Mouse (Mus musculus) ES-E14 (cell line): ENCODE measurements around the gene Tnfsf10. TPM values are rescaled to one million over a fixed set of nuclear protein-coding genes. Genes with fewer than 3 reads are reported as not detected.

Source experiments
- DNase-seq: peaks from one replicate; pipeline ENCODE4 v3.0.0-alpha.2; 2013; ENCODE audit warnings: low read depth, low spot score
- H3K27ac ChIP-seq: 2 replicates; pipeline ENCODE4 v1.5.1; 2012; ENCODE audit warnings: low read depth, mild to moderate bottlenecking, low read length, moderate library complexity, mixed read lengths; ENCODE audit not compliant: poor library complexity, insufficient read depth, severe bottlenecking
- H3K36me3 ChIP-seq: 2 replicates; pipeline ENCODE4 v1.6.1; 2012; ENCODE audit warnings: mild to moderate bottlenecking, low read length, moderate library complexity, mixed read lengths; ENCODE audit not compliant: control insufficient read depth, poor library complexity, insufficient read depth, severe bottlenecking
- H3K4me1 ChIP-seq, 2 experiments: fragments of 150-350 bp in 1 of 2; sonication (generic) in 1 of 2; 2 replicates each; pipeline ENCODE4 v1.6.1; 2012; ENCODE audit warnings: low read length in 2 of 2, mild to moderate bottlenecking in 1 of 2, mixed read lengths in 1 of 2; ENCODE audit not compliant: control insufficient read depth in 2 of 2, insufficient read depth in 2 of 2, poor library complexity in 1 of 2
- H3K4me3 ChIP-seq, 2 experiments: fragments of 150-350 bp in 1 of 2; sonication (generic) in 1 of 2; 2 replicates each; pipeline ENCODE4 v1.5.1; 2012; ENCODE audit warnings: low read length in 2 of 2, low read depth in 1 of 2, mild to moderate bottlenecking in 1 of 2, mixed read lengths in 1 of 2; ENCODE audit not compliant: insufficient read depth in 1 of 2, poor library complexity in 1 of 2, severe bottlenecking in 1 of 2
- H3K9ac ChIP-seq: 2 replicates; pipeline ENCODE4 v1.6.1; 2012; ENCODE audit warnings: low read depth, mild to moderate bottlenecking, low read length, mixed read lengths; ENCODE audit not compliant: poor library complexity, insufficient read depth, severe bottlenecking
- H3K9me3 ChIP-seq: fragments of 150-350 bp; sonication (generic); 2 replicates; pipeline ENCODE4 v1.6.1; 2012; ENCODE audit warnings: low read depth, mild to moderate bottlenecking, low read length; ENCODE audit not compliant: control insufficient read depth, insufficient read depth
- CHD2 ChIP-seq: IDR thresholded peaks from 2 replicates; pipeline ENCODE4 v1.6.1; 2014; ENCODE audit warnings: mild to moderate bottlenecking, low read depth, low read length, inconsistent platforms
- HCFC1 ChIP-seq: IDR thresholded peaks from 2 replicates; pipeline ENCODE4 v1.6.1; 2012; ENCODE audit warnings: low read length, inconsistent platforms, borderline replicate concordance; ENCODE audit not compliant: insufficient read depth
- MAFK ChIP-seq: IDR thresholded peaks from 2 replicates; pipeline ENCODE4 v1.6.1; 2014; ENCODE audit warnings: mild to moderate bottlenecking, low read depth, low read length, inconsistent platforms; ENCODE audit not compliant: insufficient read depth
- ZC3H11A ChIP-seq: IDR thresholded peaks from 2 replicates; pipeline ENCODE4 v1.6.1; 2012; ENCODE audit warnings: low read depth, mild to moderate bottlenecking, inconsistent platforms, low read length, borderline replicate concordance
- ZNF384 ChIP-seq: IDR thresholded peaks from 2 replicates; pipeline ENCODE4 v1.6.1; 2012; ENCODE audit warnings: low read depth, low read length, inconsistent platforms
- in situ Hi-C, 2 experiments: fragments of 600-800 bp; cut with MboI; formaldehyde crosslinking; loops; one replicate each; pipeline ENCODE4 v1.15.1; 2025; ENCODE audit warnings: low sequenced_read_pairs in 2 of 2, inconsistent platforms in 1 of 2; ENCODE audit not compliant: unreplicated experiment in 2 of 2
- total RNA-seq: library from RNA; depleted of rRNA; stranded (reverse); fragments of 300-350 nt; gene quantifications from 2 replicates; pipeline ENCODE4 v1.2.3, GENCODE M21; 2012

Gene Tnfsf10
- total RNA-seq, 1 experiment, result not detected

DNA sequence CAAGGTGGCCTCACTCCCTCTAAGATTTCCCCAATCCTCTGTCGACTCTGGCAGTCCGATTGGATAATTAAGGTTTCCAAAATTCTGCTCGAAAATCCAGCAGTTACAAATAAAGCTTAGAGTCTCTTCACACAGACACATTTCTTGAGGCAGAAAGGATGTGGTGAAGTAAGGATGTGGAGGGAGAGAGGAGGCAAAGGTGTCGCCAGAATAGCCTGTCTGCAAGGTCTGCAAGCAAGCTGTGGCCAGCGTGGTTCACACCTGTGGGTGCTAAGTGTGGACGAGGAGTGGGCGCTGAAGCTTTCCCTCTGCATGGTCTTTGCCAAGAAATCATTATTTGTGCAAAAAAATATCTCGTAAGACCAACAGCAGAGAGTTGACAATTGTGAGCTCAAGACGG, 5.8 kb downstream of the Tnfsf10 start:
- in situ Hi-C loops, result no loop called here
- Histone ChIP-seq H3K9me3 (no peaks in the 10 kb centered on the region), H3K27ac (no peak overlapping the region), H3K4me3 (no peak overlapping the region), H3K9ac (no peak overlapping the region), H3K36me3 (no peaks in the 10 kb centered on the region), H3K4me1 (no peaks in the 10 kb centered on the region)
- DNase-seq, result no peak
- TF ChIP-seq ZC3H11A (no peak), CHD2 (no peak), HCFC1 (no peak), ZNF384 (no peak), MAFK (no peak)

DNA sequence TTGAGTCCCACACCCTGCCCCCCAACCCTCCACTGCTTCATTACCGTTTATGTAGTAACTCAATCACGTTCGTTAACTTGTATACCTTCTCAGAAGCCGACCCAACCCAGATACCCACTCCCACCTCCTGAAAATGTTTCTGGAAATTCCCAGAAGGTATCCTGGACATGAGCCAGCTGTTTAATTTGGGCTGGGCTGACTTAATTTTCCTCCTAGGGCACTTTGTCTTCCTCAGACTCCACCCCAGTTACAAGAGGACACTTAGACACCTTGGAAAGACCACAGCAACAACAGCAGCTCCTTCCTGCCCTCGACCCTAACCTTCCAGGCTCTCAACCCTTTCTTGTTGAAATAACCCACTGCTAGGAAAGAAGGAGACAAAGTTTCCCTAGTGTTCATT, 6.7 kb downstream of the Tnfsf10 start:
- Histone ChIP-seq H3K4me1 (no peaks in the 10 kb centered on the region), H3K36me3 (no peaks in the 10 kb centered on the region), H3K27ac (no peak overlapping the region), H3K9me3 (no peaks in the 10 kb centered on the region), H3K4me3 (no peak overlapping the region), H3K9ac (no peak overlapping the region)
- in situ Hi-C loops, result no loop called here
- DNase-seq, result no peak
- TF ChIP-seq HCFC1 (no peak), CHD2 (no peak), MAFK (no peak), ZNF384 (no peak), ZC3H11A (no peak)

DNA sequence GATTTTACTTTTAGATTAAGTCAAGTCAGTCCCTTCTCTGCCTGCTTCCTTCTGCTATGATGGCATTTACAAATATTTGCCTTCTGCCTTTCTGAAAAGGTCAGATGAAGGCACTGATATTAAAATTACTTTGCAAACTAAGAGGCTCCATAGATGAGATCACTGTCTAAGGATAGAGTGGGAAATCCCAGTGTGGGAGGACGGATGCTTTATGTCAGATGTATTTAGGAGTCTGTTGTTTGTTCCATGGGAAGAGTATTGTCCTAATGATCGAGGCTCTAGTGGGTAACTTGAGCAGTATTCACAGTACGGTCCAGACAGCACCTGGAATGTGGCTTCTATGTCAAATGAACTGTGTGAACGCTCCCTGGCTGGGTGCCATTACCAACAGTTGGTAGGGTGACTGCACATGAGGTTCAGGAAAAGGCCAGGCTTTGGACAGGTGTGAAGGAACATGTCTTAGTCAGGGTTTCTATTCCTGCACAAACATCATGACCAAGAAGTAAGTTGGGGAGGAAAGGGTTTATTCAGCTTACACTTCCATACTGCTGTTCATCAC, 9.9 kb downstream of the Tnfsf10 start:
- Histone ChIP-seq H3K36me3 (no peaks in the 10 kb centered on the region), H3K4me1 (no peaks in the 10 kb centered on the region), H3K27ac (no peak overlapping the region), H3K9me3 (no peaks in the 10 kb centered on the region), H3K4me3 (no peak overlapping the region), H3K9ac (no peak overlapping the region)
- in situ Hi-C loops, result no loop called here
- no peak for DNase-seq
- TF ChIP-seq HCFC1 (no peak), MAFK (no peak), ZC3H11A (no peak), CHD2 (no peak), ZNF384 (no peak)

DNA sequence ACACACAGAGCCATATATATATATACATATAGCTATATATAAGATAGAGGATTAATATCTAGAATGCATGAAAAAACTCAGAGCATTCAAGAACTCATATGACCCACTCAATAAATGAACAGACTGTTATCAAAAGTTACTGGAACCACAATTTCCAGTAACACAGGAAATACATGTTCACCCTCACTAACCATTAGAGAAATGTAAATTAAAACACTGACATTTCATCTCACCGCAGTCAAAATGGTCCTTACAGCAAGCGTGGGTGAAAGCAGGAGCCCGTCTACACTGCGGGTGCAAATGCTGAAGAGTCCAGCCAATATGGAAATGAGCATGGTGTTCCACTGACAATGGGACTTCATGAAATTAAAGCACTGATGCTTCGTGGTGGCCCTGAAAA, 13.9 kb downstream of the Tnfsf10 start:
- H3K4me1 ChIP-seq, result no peaks in the 10 kb centered on the region
- H3K36me3 ChIP-seq, result no peaks in the 10 kb centered on the region
- H3K4me3 ChIP-seq, result no peak overlapping the region
- no peaks in the 10 kb centered on the region for H3K9me3 ChIP-seq
- no peak for DNase-seq
- H3K27ac ChIP-seq, result no peak overlapping the region
- in situ Hi-C loops, result no loop called here
- H3K9ac ChIP-seq, result no peak overlapping the region
- TF ChIP-seq HCFC1 (no peak), ZC3H11A (no peak), CHD2 (no peak), MAFK (no peak), ZNF384 (no peak)

DNA sequence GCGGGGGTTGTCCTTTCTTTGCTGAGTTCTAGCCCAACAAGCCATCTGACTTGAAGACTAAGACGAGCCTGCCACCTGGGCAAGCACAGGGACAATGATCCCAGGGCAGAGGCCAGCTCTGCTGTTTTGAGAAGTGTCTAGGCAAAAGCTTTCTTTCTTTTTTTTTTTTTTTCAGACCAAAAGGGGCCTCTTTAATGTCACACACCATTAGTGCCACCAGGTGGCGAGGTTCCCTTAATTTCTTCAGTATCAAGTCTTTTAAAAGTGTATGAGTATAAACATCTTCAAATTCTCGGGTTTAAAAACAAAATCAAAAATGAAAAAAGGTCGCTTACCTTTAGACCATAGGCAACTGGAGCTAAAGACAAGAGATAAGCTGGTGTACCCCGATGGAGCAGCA, 21.6 kb downstream of the Tnfsf10 start:
- Histone ChIP-seq H3K9me3 (no peaks in the 10 kb centered on the region), H3K9ac (no peak overlapping the region), H3K36me3 (no peaks in the 10 kb centered on the region), H3K27ac (no peak overlapping the region), H3K4me1 (no peaks in the 10 kb centered on the region), H3K4me3 (no peak overlapping the region)
- in situ Hi-C loops, result no loop called here
- peak; percentile 29 for DNase-seq
- TF ChIP-seq CHD2 (no peak), ZC3H11A (no peak), ZNF384 (peak; percentile 98)
